Mouse (Mus musculus) thymus, adult 2 months (tissue): ENCODE data around the gene Aip.

Experiments used
- CTCF ChIP-seq: fragments of 200-500 bp; IDR thresholded peaks from 2 replicates; pipeline ENCODE4 v1.5.1; 2012; ENCODE audit warnings: mild to moderate bottlenecking, control low read depth, low read length, moderate library complexity, borderline replicate concordance; ENCODE audit not compliant: control insufficient read depth, poor library complexity, insufficient read depth; ENCODE audit errors: extremely low read depth
- POLR2A ChIP-seq: fragments of 200-500 bp; IDR thresholded peaks from 2 replicates; pipeline ENCODE4 v1.6.1; 2012; ENCODE audit warnings: mild to moderate bottlenecking, low read length, control low read depth, moderate library complexity; ENCODE audit not compliant: control insufficient read depth, poor library complexity, insufficient read depth; ENCODE audit errors: extremely low read depth

DNA sequence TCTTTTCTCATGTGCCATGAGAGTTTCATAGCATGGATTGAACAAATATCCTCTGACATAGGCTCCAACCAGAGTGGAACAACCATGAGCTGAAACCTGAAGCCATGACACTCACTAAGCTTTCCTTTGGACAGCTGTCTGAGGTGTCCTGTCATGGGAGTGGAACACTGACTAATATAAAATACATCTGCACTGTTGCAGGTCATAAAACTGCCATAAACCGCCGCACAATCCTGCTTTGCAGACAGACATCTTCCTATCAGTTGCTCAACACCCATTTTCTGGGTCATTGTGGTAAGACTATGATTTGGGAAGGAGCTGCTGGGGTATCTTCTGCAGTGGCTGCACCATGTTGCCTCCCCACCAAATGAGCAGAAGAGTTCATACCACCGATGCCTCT lies 32.9 kb downstream of the Aip start:
- TF ChIP-seq CTCF: no peak
- TF ChIP-seq POLR2A: no peak
